Mouse (Mus musculus) kidney, postnatal 0 days (tissue): ENCODE data around the gene Ankdd1b. TPM values are rescaled to one million over a fixed set of nuclear protein-coding genes. Genes with fewer than 3 reads are reported as not detected.

Experiments
- ATAC-seq: fragments of 200-750 bp; cut with Nextera tagmentation; replicated peaks from 2 replicates; pipeline ENCODE4 v1.8.0; 2017; ENCODE audit warnings: low read depth, moderate number of reproducible peaks, moderate TSS enrichment, moderate library complexity; ENCODE audit not compliant: low FRiP score
- DNase-seq: peaks from one replicate; pipeline ENCODE4 v3.0.0-alpha.2; 2016; ENCODE audit warnings: low spot score
- H3K27ac ChIP-seq: fragments of 300-500 bp; sonication (generic); 2 replicates; pipeline ENCODE4 v1.5.1; 2014; ENCODE audit warnings: mild to moderate bottlenecking
- H3K27me3 ChIP-seq: fragments of 300-500 bp; sonication (generic); 2 replicates; pipeline ENCODE4 v1.6.1; 2014; ENCODE audit warnings: low read length, mixed read lengths; ENCODE audit not compliant: insufficient read depth
- H3K36me3 ChIP-seq: fragments of 300-500 bp; sonication (generic); 2 replicates; pipeline ENCODE4 v1.6.1; 2014; ENCODE audit warnings: low read length, mixed read lengths; ENCODE audit not compliant: insufficient read depth
- H3K4me1 ChIP-seq: fragments of 300-500 bp; sonication (generic); replicated peaks from 2 replicates; pipeline ENCODE4 v1.6.1; 2014; ENCODE audit warnings: antibody characterized with exemption, low read length, mixed read lengths; ENCODE audit not compliant: insufficient read depth
- H3K4me2 ChIP-seq: fragments of 300-500 bp; sonication (generic); 2 replicates; pipeline ENCODE4 v1.6.1; 2014; ENCODE audit warnings: mild to moderate bottlenecking, low read length, moderate library complexity, mixed read lengths
- H3K4me3 ChIP-seq: fragments of 300-500 bp; sonication (generic); replicated peaks from 2 replicates; pipeline ENCODE4 v1.5.1; 2014; ENCODE audit warnings: low read depth, low read length
- H3K9ac ChIP-seq: fragments of 300-500 bp; sonication (generic); 2 replicates; pipeline ENCODE4 v1.6.1; 2014; ENCODE audit warnings: low read depth, low read length
- H3K9me3 ChIP-seq: fragments of 300-500 bp; sonication (generic); replicated peaks from 2 replicates; pipeline ENCODE4 v1.6.1; 2016; ENCODE audit warnings: low read length, inconsistent platforms, mixed read lengths
- CTCF ChIP-seq: IDR thresholded peaks from 2 replicates; pipeline ENCODE4 v1.5.1; 2016; ENCODE audit warnings: antibody characterized with exemption, low read depth, mild to moderate bottlenecking, moderate library complexity
- WGBS: fragments of 180-500 bp; shearing (Covaris S2); extraction: QIAGEN DNeasy Blood & Tissue Kit; methylation state at CpG from one replicate; pipeline ENCODE4 v1.1.7; 2014; 5-methylcytosine and 5-hydroxymethylcytosine counted together
- polyA plus RNA-seq: library from polyadenylated mRNA; unstranded; fragments of >200 nt; fragmentation: Nextera tagmentation; extraction: Ambion mirVana; gene quantifications from 2 replicates; pipeline ENCODE4 v1.2.1, GENCODE M21; 2015

Ankdd1b gene
- polyA plus RNA-seq, 1 experiment from 2014 or later = 0.32 TPM

DNA sequence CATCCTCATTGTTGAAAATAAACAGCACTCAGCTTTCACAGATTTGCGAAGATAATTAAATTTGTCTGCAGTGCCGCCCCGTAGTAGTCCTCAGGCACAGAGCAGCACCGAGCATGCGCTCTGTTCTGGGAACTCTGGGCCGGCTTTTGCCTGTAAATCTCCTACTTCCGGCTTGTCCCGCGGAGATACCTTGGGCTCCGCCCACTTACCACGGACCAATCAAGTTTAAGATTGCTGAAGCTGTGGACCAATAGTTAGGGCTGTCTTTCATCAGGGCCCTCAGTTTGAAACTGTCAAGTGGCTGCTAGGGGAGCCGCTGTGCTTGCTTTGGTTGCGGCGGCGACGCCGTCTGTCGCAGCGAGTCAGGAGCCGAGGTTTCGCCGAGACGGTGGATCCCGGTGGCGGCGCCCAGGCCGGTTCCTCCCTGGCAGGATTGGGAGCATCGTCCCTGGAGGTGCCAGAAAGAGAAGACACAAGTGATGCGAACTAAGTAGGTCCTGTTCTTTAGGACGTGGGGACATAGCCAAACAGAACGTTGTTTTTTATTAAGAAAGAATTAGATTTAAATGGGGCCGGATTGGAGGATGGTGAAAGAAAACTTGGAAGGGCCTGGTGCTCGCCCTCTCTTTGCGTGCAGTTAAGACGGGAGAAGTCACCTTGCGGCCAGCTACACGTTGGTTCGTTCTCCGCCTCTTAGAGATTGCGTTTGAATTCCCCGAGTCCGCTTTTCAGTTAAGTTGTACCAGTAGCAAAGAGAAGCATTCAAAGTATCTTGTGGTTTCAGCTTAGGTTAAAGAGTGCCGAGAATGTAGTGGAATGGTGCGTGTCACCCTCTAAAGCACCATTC, 82.7 kb downstream of the Ankdd1b start, which contains the start of gene Poc5:
Gene Poc5 (plus strand): TSS at position 253 of the 847 bp plus-strand sequence.
- WGBS = under 1% methylated on average over 44 of the region's 44 CpGs
- Histone ChIP-seq H3K9ac (peak within 1 kb of the TSS; percentile 89), H3K36me3 (peaks cover 20% of the 10 kb centered on the region), H3K4me2 (peak within 1 kb of the TSS; percentile 74), H3K27me3 (no peaks in the 10 kb centered on the region), H3K4me3 (peak within 1 kb of the TSS; percentile 86), H3K9me3 (no peaks in the 10 kb centered on the region), H3K4me1 (peaks cover 10% of the 10 kb centered on the region; the same call in 1 of the 2 replicates), H3K27ac (peak within 1 kb of the TSS; percentile 79)
- peak; percentile 100 for ATAC-seq
- no peak for TF ChIP-seq CTCF
- DNase-seq = peak; percentile 99

- Histone ChIP-seq H3K4me1 (no peaks in the 10 kb centered on the region), H3K27ac (no peak overlapping the region), H3K4me3 (no peak overlapping the region), H3K27me3 (no peaks in the 10 kb centered on the region), H3K4me2 (no peak overlapping the region), H3K36me3 (no peaks in the 10 kb centered on the region), H3K9me3 (no peaks in the 10 kb centered on the region), H3K9ac (no peak overlapping the region)
- no peak for TF ChIP-seq CTCF
- 23% methylated on average over 4 of the region's 4 CpGs for WGBS
- DNase-seq = no peak
- ATAC-seq = no peak
Measured at GRCm38 (mm10) chr13:96377883-96378282, 93.1 kb downstream of the Ankdd1b start.

- Histone ChIP-seq H3K27ac (no peak overlapping the region), H3K36me3 (no peaks in the 10 kb centered on the region), H3K4me3 (no peak overlapping the region), H3K4me2 (no peak overlapping the region), H3K9ac (no peak overlapping the region), H3K27me3 (no peaks in the 10 kb centered on the region), H3K9me3 (no peaks in the 10 kb centered on the region), H3K4me1 (no peaks in the 10 kb centered on the region)
- ATAC-seq (no peak), DNase-seq (no peak)
- no peak for TF ChIP-seq CTCF
- WGBS = 92% methylated on average over 18 of the region's 18 CpGs
Measured at GRCm38 (mm10) chr13:96376871-96377270, 94.1 kb downstream of the Ankdd1b start.

- no peak overlapping the region for H3K27ac ChIP-seq
- H3K4me2 ChIP-seq = no peak overlapping the region
- H3K4me1 ChIP-seq = no peaks in the 10 kb centered on the region
- no peaks in the 10 kb centered on the region for H3K36me3 ChIP-seq
- 3% methylated on average over 2 of the region's 2 CpGs for WGBS
- H3K9me3 ChIP-seq = no peaks in the 10 kb centered on the region
- peak; percentile 19 for DNase-seq
- no peak for ATAC-seq
- no peak overlapping the region for H3K9ac ChIP-seq
- TF ChIP-seq CTCF = peak; percentile 45
- H3K27me3 ChIP-seq = no peaks in the 10 kb centered on the region
- no peak overlapping the region for H3K4me3 ChIP-seq
Measured at GRCm38 (mm10) chr13:96375519-96375918, 95.5 kb downstream of the Ankdd1b start.

Other genes starting within 250 kb of the Ankdd1b start
- gene Poc5, start 82.9 kb downstream of the Ankdd1b start, polyA plus RNA-seq = 10.6 and 11.5 TPM in 2 replicates
- not detected in 2 replicates for gene Gm17622, start 19.5 kb upstream of the Ankdd1b start, polyA plus RNA-seq
- gene Polk, start 71.4 kb upstream of the Ankdd1b start, polyA plus RNA-seq = 4.1 and 5.2 TPM in 2 replicates
- gene Col4a3bp, start 71.4 kb upstream of the Ankdd1b start, polyA plus RNA-seq = 6.5 and 6.7 TPM in 2 replicates
- 36.7 and 42.2 TPM in 2 replicates for gene Hmgcr, start 199.7 kb upstream of the Ankdd1b start, polyA plus RNA-seq